Mouse (Mus musculus) adrenal gland, postnatal 4 days (tissue): ENCODE measurements around the gene Rdh16. TPM values are rescaled to one million over a fixed set of nuclear protein-coding genes. Genes with fewer than 3 reads are reported as not detected.
"Not testable (repeated sequence)": the region's sequence is repeated elsewhere in the genome, so short reads cannot be mapped to it uniquely, and the experiment has no call there.

ENCODE experiments used
- DNase-seq, 2 experiments: peaks; one replicate each; pipeline ENCODE4 v3.0.0; 2021 to 2022; ENCODE audit warnings: low spot score in 2 of 2, mixed read lengths in 2 of 2
- total RNA-seq, 2 experiments: library from RNA; stranded (reverse); gene quantifications; 2 replicates each; pipeline ENCODE4 v1.2.3; 2021

Gene Rdh16
- total RNA-seq, 2 experiments from 2014 or later, result 0.28 to 2.1 TPM

GRCm38 (mm10) chr10:127893163-127894022, 92.4 kb downstream of the Rdh16 start:
- DNase-seq, result not testable (repeated sequence)

Other genes with a start within 250 kb of the Rdh16 start
- 100 to 1,000 TPM; 283 to 301 TPM for gene Lrp1, start 180.0 kb upstream of the Rdh16 start, total RNA-seq
- gene Stat6, start 158.2 kb upstream of the Rdh16 start, total RNA-seq, result 10 to 100 TPM; 72.7 to 78.0 TPM
- 10 to 100 TPM; 11.6 to 13.2 TPM for gene Nemp1, start 134.3 kb upstream of the Rdh16 start, total RNA-seq
- 10 to 100 TPM; 22.8 to 24.4 TPM for gene Nab2, start 132.6 kb upstream of the Rdh16 start, total RNA-seq
- 1 to 10 TPM; 1.6 to 2.1 TPM for gene Myo1a, start 96.0 kb upstream of the Rdh16 start, total RNA-seq
- gene Tac2, start 76.7 kb upstream of the Rdh16 start, total RNA-seq, result under 1 TPM in 1 of 2 experiments, not detected in 1; 0.48 TPM
- 10 to 100 TPM; 16.2 to 17.4 TPM for gene Zbtb39, start 61.6 kb upstream of the Rdh16 start, total RNA-seq
- 10 to 100 TPM; 13.7 to 17.4 TPM for gene Gpr182, start 49.4 kb upstream of the Rdh16 start, total RNA-seq
- gene Rdh1, start 41.4 kb upstream of the Rdh16 start, total RNA-seq, result 1 to 10 TPM; 1.3 to 1.9 TPM
- gene Rdh16f1, start 41.4 kb upstream of the Rdh16 start, total RNA-seq, result 1 to 10 TPM; 2.3 to 2.5 TPM
- gene Rdh9, start 24.8 kb upstream of the Rdh16 start, total RNA-seq, result 1 to 10 TPM in 1 of 2 experiments, not detected in 1; 4.3 TPM
- gene Rdh19, start 48.8 kb downstream of the Rdh16 start, total RNA-seq, result 1 to 10 TPM in 1 of 2 experiments, under 1 TPM in 1; 0.23 to 7.3 TPM
- gene Rdh16f2, start 65.3 kb downstream of the Rdh16 start, total RNA-seq, result under 1 TPM; 0.82 to 0.90 TPM
- 10 to 100 TPM in 1 of 2 experiments, under 1 TPM in 1; 0.95 to 46.8 TPM for gene Rdh7, start 87.7 kb downstream of the Rdh16 start, total RNA-seq
- gene Sdr9c7, start 97.4 kb downstream of the Rdh16 start, total RNA-seq, result under 1 TPM in 1 of 2 experiments, not detected in 1; 0.25 TPM
- gene Hsd17b6, start 206.5 kb downstream of the Rdh16 start, total RNA-seq, result 1 to 10 TPM in 1 of 2 experiments, under 1 TPM in 1; 0.22 to 8.9 TPM
- 10 to 100 TPM; 22.3 to 26.6 TPM for gene Prim1, start 214.0 kb downstream of the Rdh16 start, total RNA-seq
- 100 to 1,000 TPM; 823 to 829 TPM for gene Naca, start 234.4 kb downstream of the Rdh16 start, total RNA-seq